Mouse (Mus musculus) heart, adult 9 months (tissue): ENCODE measurements at regions not wholly inside any gene's neighbourhood (a gene's known extent, or its start where the extent isn't known, plus 50 kb on each side); places are given as distances from the start of the nearest gene placed in this dataset.

Source experiments
- DNase-seq, 2 experiments: peaks; one replicate each; pipeline ENCODE4 v3.0.0; 2022; ENCODE audit warnings: low spot score in 2 of 2

- DNase-seq: no peak
Measured at GRCm38 (mm10) chr8:67143479-67143878, 283.5 kb downstream of the Naf1 start.

- no peak for DNase-seq
Measured at GRCm38 (mm10) chr8:67181741-67182140, 321.7 kb downstream of the Naf1 start.

GRCm38 (mm10) chr8:67199213-67199612 lies 324.4 kb upstream of the Nat3 start:
- DNase-seq: no peak

- no peak for DNase-seq
Measured at GRCm38 (mm10) chr8:67206064-67206463, 317.6 kb upstream of the Nat3 start.

- no peak for DNase-seq
Measured at GRCm38 (mm10) chr8:67231921-67232701, 291.5 kb upstream of the Nat3 start.

- DNase-seq: no peak
Measured at GRCm38 (mm10) chr8:67238934-67239333, 284.7 kb upstream of the Nat3 start.

- no peak for DNase-seq
Measured at GRCm38 (mm10) chr8:67278759-67279158, 244.9 kb upstream of the Nat3 start.

- no peak for DNase-seq
Measured at GRCm38 (mm10) chr8:67279449-67279848, 244.2 kb upstream of the Nat3 start.

GRCm38 (mm10) chr8:67310494-67310893 lies 213.2 kb upstream of the Nat3 start:
- DNase-seq: no peak

GRCm38 (mm10) chr8:67317371-67317770 lies 206.3 kb upstream of the Nat3 start:
- no peak for DNase-seq

GRCm38 (mm10) chr8:67318675-67319074 lies 205.0 kb upstream of the Nat3 start:
- DNase-seq: no peak

GRCm38 (mm10) chr8:67320535-67320934 lies 203.1 kb upstream of the Nat3 start:
- no peak for DNase-seq

GRCm38 (mm10) chr8:67328439-67328838 lies 195.2 kb upstream of the Nat3 start:
- DNase-seq: peak; percentile 9 to 22

- no peak for DNase-seq
Measured at GRCm38 (mm10) chr8:67377061-67377460, 146.6 kb upstream of the Nat3 start.

- no peak for DNase-seq
Measured at GRCm38 (mm10) chr8:67405947-67406346, 117.7 kb upstream of the Nat3 start.

GRCm38 (mm10) chr8:67414826-67415225 lies 108.8 kb upstream of the Nat3 start:
- no peak for DNase-seq

- no peak for DNase-seq
Measured at GRCm38 (mm10) chr8:67422521-67422920, 101.1 kb upstream of the Nat3 start.
